Mouse (Mus musculus) forebrain, embryonic 10.5 days (tissue): ENCODE data around the gene Lpp. TPM values are rescaled to one million over a fixed set of nuclear protein-coding genes. Genes with fewer than 3 reads are reported as not detected.

Source experiments
- DNase-seq: peaks from one replicate; pipeline ENCODE4 v3.0.0-alpha.2; 2017; ENCODE audit warnings: low spot score; ENCODE audit errors: extremely low spot score
- H3K27ac ChIP-seq: fragments of 300-500 bp; sonication (generic); 2 replicates; pipeline ENCODE4 v1.5.1; 2016; ENCODE audit warnings: mild to moderate bottlenecking
- H3K27me3 ChIP-seq: fragments of 300-500 bp; sonication (generic); 2 replicates; pipeline ENCODE4 v1.6.1; 2016; ENCODE audit warnings: mild to moderate bottlenecking; ENCODE audit not compliant: poor library complexity, severe bottlenecking
- H3K36me3 ChIP-seq: fragments of 300-500 bp; sonication (generic); replicated peaks from 2 replicates; pipeline ENCODE4 v1.6.1; 2016; ENCODE audit warnings: mild to moderate bottlenecking, moderate library complexity
- H3K4me1 ChIP-seq: fragments of 300-500 bp; sonication (generic); 2 replicates; pipeline ENCODE4 v1.6.1; 2016
- H3K4me3 ChIP-seq: fragments of 300-500 bp; sonication (generic); 2 replicates; pipeline ENCODE4 v1.5.1; 2016; ENCODE audit warnings: mild to moderate bottlenecking, moderate library complexity
- H3K9me3 ChIP-seq: fragments of 300-500 bp; sonication (generic); 2 replicates; pipeline ENCODE4 v1.6.1; 2016; ENCODE audit warnings: mild to moderate bottlenecking, moderate library complexity
- WGBS: fragments of 180-500 bp; shearing (Covaris S2); methylation state at CpG from one replicate; pipeline ENCODE4 v1.1.7; 2016; 5-methylcytosine and 5-hydroxymethylcytosine counted together
- polyA plus RNA-seq: library from polyadenylated mRNA; unstranded; fragments of >200 nt; fragmentation: Nextera tagmentation; extraction: Ambion mirVana; gene quantifications from 2 replicates; pipeline ENCODE4 v1.2.1, GENCODE M21; 2016

Lpp gene
- polyA plus RNA-seq, 1 experiment from 2014 or later, result 27.3 TPM

GRCm38 (mm10) chr16:24517501-24518042 lies 124.3 kb downstream of the Lpp start:
- Histone ChIP-seq H3K36me3 (no peaks in the 10 kb centered on the region), H3K9me3 (no peaks in the 10 kb centered on the region), H3K4me3 (no peak overlapping the region), H3K4me1 (peaks cover 14% of the 10 kb centered on the region), H3K27me3 (no peaks in the 10 kb centered on the region), H3K27ac (no peak overlapping the region)
- no peak for DNase-seq
- WGBS, result 71% methylated on average over 9 of the region's 9 CpGs

- Histone ChIP-seq H3K36me3 (no peaks in the 10 kb centered on the region), H3K4me1 (peaks cover 14% of the 10 kb centered on the region), H3K4me3 (no peak overlapping the region), H3K27me3 (no peaks in the 10 kb centered on the region), H3K9me3 (no peaks in the 10 kb centered on the region), H3K27ac (no peak overlapping the region)
- no peak for DNase-seq
- WGBS, result 85% methylated on average over 7 of the region's 7 CpGs
Observed at GRCm38 (mm10) chr16:24518785-24519184, 125.5 kb downstream of the Lpp start.

GRCm38 (mm10) chr16:24527219-24527618 lies 133.9 kb downstream of the Lpp start:
- Histone ChIP-seq H3K9me3 (no peaks in the 10 kb centered on the region), H3K4me1 (no peaks in the 10 kb centered on the region), H3K36me3 (no peaks in the 10 kb centered on the region), H3K4me3 (no peak overlapping the region), H3K27me3 (no peaks in the 10 kb centered on the region), H3K27ac (no peak overlapping the region)
- WGBS, result 94% methylated on average over 7 of the region's 7 CpGs
- DNase-seq, result no peak

GRCm38 (mm10) chr16:24531681-24532080 lies 138.4 kb downstream of the Lpp start:
- no peak overlapping the region for H3K4me3 ChIP-seq
- H3K27me3 ChIP-seq, result no peaks in the 10 kb centered on the region
- no peaks in the 10 kb centered on the region for H3K36me3 ChIP-seq
- no peak for DNase-seq
- 87% methylated on average over 2 of the region's 2 CpGs for WGBS
- H3K9me3 ChIP-seq, result no peaks in the 10 kb centered on the region
- no peak overlapping the region for H3K27ac ChIP-seq
- no peaks in the 10 kb centered on the region for H3K4me1 ChIP-seq

- H3K4me1 ChIP-seq, result no peaks in the 10 kb centered on the region
Observed at GRCm38 (mm10) chr16:24535221-24535620, 141.9 kb downstream of the Lpp start.

GRCm38 (mm10) chr16:24536261-24536660 lies 143.0 kb downstream of the Lpp start:
- Histone ChIP-seq H3K27me3 (no peaks in the 10 kb centered on the region), H3K4me3 (no peak overlapping the region), H3K36me3 (no peaks in the 10 kb centered on the region), H3K27ac (no peak overlapping the region), H3K4me1 (no peaks in the 10 kb centered on the region), H3K9me3 (no peaks in the 10 kb centered on the region)
- WGBS, result 83% methylated on average over 7 of the region's 7 CpGs
- DNase-seq, result no peak

More at GRCm38 (mm10) chr16:24535221-24535620, 141.9 kb downstream of the Lpp start:
- Histone ChIP-seq H3K4me3 (no peak overlapping the region), H3K36me3 (no peaks in the 10 kb centered on the region), H3K9me3 (no peaks in the 10 kb centered on the region), H3K27ac (no peak overlapping the region), H3K27me3 (no peaks in the 10 kb centered on the region)
- WGBS, result 92% methylated on average over 6 of the region's 6 CpGs
- DNase-seq, result no peak

GRCm38 (mm10) chr16:24539003-24539402 lies 145.7 kb downstream of the Lpp start:
- DNase-seq, result no peak
- 87% methylated on average over 4 of the region's 4 CpGs for WGBS
- H3K4me3 ChIP-seq, result no peak overlapping the region
- no peak overlapping the region for H3K27ac ChIP-seq
- no peaks in the 10 kb centered on the region for H3K4me1 ChIP-seq
- H3K27me3 ChIP-seq, result no peaks in the 10 kb centered on the region
- H3K9me3 ChIP-seq, result no peaks in the 10 kb centered on the region
- H3K36me3 ChIP-seq, result no peaks in the 10 kb centered on the region

- no peaks in the 10 kb centered on the region for H3K27me3 ChIP-seq
- H3K4me3 ChIP-seq, result no peak overlapping the region
- 91% methylated on average over 7 of the region's 7 CpGs for WGBS
- DNase-seq, result no peak
- no peak overlapping the region for H3K27ac ChIP-seq
- no peaks in the 10 kb centered on the region for H3K4me1 ChIP-seq
- no peaks in the 10 kb centered on the region for H3K36me3 ChIP-seq
- H3K9me3 ChIP-seq, result no peaks in the 10 kb centered on the region
Observed at GRCm38 (mm10) chr16:24542864-24543263, 149.6 kb downstream of the Lpp start.

- no peak for DNase-seq
- Histone ChIP-seq H3K27me3 (no peaks in the 10 kb centered on the region), H3K36me3 (no peaks in the 10 kb centered on the region), H3K27ac (no peak overlapping the region), H3K4me1 (no peaks in the 10 kb centered on the region), H3K4me3 (no peak overlapping the region), H3K9me3 (no peaks in the 10 kb centered on the region)
- WGBS, result 89% methylated on average over 5 of the region's 5 CpGs
Observed at GRCm38 (mm10) chr16:24545366-24545765, 152.1 kb downstream of the Lpp start.

GRCm38 (mm10) chr16:24558458-24558857 lies 165.2 kb downstream of the Lpp start:
- no peaks in the 10 kb centered on the region for H3K9me3 ChIP-seq
- 95% methylated on average over 4 of the region's 4 CpGs for WGBS
- no peak overlapping the region for H3K27ac ChIP-seq
- H3K4me1 ChIP-seq, result 0 out of 2 replicates have a peak, but pooled peaks cover 2% of the 10 kb centered on the region
- no peaks in the 10 kb centered on the region for H3K27me3 ChIP-seq
- no peak for DNase-seq
- no peak overlapping the region for H3K4me3 ChIP-seq
- no peaks in the 10 kb centered on the region for H3K36me3 ChIP-seq

- H3K4me1 ChIP-seq, result 0 out of 2 replicates have a peak, but pooled peaks cover under 1% of the 10 kb centered on the region
- H3K9me3 ChIP-seq, result no peaks in the 10 kb centered on the region
- 91% methylated on average over 4 of the region's 4 CpGs for WGBS
- no peak for DNase-seq
- no peak overlapping the region for H3K4me3 ChIP-seq
- no peak overlapping the region for H3K27ac ChIP-seq
- H3K36me3 ChIP-seq, result no peaks in the 10 kb centered on the region
- H3K27me3 ChIP-seq, result no peaks in the 10 kb centered on the region
Observed at GRCm38 (mm10) chr16:24559811-24560210, 166.5 kb downstream of the Lpp start.

- Histone ChIP-seq H3K36me3 (no peaks in the 10 kb centered on the region), H3K4me3 (no peak overlapping the region), H3K27me3 (no peaks in the 10 kb centered on the region), H3K9me3 (no peaks in the 10 kb centered on the region), H3K4me1 (peaks cover 4% of the 10 kb centered on the region), H3K27ac (no peak overlapping the region)
- no peak for DNase-seq
- 93% methylated on average over 2 of the region's 2 CpGs for whole genome bisulfite sequencing
Observed at GRCm38 (mm10) chr16:24560998-24561397, 167.7 kb downstream of the Lpp start.

GRCm38 (mm10) chr16:24561602-24562001 lies 168.3 kb downstream of the Lpp start:
- H3K9me3 ChIP-seq, result no peaks in the 10 kb centered on the region
- no peaks in the 10 kb centered on the region for H3K27me3 ChIP-seq
- peaks cover 8% of the 10 kb centered on the region for H3K4me1 ChIP-seq
- DNase-seq, result no peak
- H3K36me3 ChIP-seq, result no peaks in the 10 kb centered on the region
- no peak overlapping the region for H3K4me3 ChIP-seq
- no peak overlapping the region for H3K27ac ChIP-seq
- 91% methylated on average over 4 of the region's 4 CpGs for WGBS

GRCm38 (mm10) chr16:24565311-24565710 lies 172.0 kb downstream of the Lpp start:
- Histone ChIP-seq H3K4me3 (no peak overlapping the region), H3K4me1 (peaks cover 8% of the 10 kb centered on the region), H3K27me3 (no peaks in the 10 kb centered on the region), H3K36me3 (no peaks in the 10 kb centered on the region), H3K9me3 (no peaks in the 10 kb centered on the region), H3K27ac (no peak overlapping the region)
- DNase-seq, result no peak
- 74% methylated on average over 7 of the region's 7 CpGs for WGBS
